Mouse (Mus musculus) kidney, postnatal 10 days (tissue): ENCODE measurements around the gene Cbfa2t3.
"Not testable (repeated sequence)": the region's sequence is repeated elsewhere in the genome, so short reads cannot be mapped to it uniquely, and the experiment has no call there.

Experiments used
- DNase-seq: peaks from one replicate; pipeline ENCODE4 v3.0.0; 2021; ENCODE audit warnings: mixed read lengths

Gene Cbfa2t3

DNA sequence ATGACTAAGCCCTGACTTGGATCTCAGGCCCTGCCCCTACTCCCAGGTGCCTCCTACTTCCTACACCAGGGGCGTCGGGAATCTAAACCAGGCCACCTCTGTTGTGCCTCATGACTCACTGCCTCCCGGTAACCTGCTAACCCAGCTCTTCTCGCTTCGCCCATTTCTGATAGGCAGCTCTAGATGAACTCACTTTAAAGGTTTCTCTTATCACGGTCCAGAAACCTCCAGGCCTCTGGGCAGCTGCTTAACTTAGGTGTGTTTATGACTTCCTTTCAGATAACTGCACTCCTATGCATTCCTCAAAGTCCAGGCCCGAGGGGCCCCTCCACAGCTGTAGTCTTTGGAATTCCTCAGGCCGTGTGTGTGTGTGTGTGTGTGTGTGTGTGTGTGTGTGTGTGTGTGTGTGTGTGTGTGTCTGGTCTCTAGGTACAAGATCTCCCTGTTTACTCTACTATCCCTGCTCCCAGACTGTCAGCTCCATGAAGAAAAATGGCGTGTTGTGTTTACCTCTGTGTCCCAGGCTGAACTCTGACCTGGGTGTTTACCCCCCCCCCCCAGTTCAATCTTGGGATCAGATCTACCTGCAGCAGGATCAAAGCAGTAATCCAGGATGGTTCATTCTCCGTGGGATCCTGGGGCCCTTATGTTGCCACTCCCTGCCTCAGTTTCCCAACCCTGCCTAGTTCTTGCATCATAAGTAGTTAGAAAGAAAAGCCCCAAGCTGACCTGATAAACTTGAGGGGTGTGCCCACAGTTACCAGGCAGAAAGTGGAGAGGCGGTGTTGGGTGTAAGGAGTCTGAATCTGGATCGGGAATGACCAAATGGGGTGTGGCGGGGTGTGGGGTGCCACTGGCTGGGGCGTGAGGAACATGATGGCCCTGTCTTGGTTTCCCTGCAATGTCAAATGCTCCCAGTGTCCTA, 62.8 kb downstream of the Cbfa2t3 start:
- no peak for DNase-seq

DNA sequence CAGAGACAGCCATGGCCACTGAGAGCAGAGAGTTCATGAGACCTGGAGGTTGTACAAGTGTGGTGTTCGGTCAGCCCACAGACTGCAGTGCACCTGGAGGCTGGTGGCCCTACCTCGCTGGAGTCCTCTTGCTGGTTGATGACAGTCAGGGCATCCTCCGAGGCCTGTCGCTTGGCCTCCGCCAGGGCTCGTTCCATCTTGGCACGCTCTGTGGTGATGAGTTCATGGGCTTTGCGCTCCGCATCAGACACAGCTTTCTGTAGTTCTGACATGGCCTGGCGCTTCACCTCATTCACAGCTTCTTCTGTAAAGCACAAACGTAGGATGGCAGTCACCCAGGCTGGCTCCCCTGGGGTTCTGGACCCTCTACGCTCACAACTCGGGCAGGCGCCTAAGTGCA, 65.7 kb downstream of the Cbfa2t3 start:
- no peak for DNase-seq

DNA sequence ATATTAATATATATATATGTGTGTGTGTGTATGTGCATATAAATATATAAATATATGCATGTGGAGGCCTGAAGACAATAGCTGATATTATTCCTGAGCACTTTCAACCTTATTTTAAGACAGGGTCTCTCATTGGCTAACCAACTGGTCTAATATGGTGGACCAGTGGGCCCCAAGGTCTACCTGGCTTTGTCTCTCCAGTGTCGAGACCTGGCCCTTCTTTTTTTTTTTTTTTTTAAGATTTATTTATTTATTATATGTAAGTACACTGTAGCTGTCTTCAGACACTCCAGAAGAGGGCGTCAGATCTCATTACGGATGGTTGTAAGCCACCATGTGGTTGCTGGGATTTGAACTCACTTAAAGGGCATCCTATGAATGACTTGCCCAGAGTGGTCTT, 66.8 kb downstream of the Cbfa2t3 start:
- not testable (repeated sequence) for DNase-seq

DNA sequence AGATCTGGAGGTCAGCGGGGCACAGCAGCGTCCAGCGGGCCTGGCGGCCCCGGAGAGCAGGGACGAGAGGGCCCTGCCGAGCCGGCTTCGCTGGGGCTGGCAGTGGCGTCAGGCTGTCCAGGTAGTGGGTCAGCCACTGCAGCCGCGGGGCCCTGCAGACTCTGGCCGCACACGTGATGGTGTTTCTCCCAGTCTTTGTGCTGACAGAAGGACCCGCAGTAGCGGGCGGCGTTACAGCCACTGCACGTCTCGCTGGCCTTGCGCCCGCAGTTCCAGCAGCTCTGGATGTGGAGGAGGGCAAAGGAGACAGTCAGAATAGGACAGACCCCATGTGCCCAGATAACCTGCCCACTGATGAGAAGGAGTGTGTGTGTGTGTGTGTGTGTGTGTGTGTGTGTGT, 68.2 kb downstream of the Cbfa2t3 start:
- DNase-seq, result peak; percentile 51

DNA sequence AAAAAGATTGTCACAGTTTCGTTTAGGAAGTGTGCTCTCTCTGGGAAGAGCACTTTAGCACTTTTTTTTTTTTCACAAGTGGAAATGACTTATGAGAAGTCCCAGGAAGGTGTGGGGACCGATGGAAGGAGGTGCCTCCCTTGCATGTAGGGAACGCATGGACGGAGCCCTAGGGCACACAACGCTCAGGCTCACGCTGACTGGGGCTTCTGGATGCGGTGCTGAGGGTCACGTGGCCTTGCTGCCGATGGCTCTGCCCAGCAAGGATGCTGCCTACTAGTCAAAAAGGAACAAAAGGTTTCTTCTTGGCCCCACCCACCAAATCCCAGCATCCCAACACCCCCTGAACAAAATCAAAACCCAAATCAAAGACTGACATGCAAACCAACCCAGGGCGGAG, 69.5 kb downstream of the Cbfa2t3 start:
- no peak for DNase-seq

DNA sequence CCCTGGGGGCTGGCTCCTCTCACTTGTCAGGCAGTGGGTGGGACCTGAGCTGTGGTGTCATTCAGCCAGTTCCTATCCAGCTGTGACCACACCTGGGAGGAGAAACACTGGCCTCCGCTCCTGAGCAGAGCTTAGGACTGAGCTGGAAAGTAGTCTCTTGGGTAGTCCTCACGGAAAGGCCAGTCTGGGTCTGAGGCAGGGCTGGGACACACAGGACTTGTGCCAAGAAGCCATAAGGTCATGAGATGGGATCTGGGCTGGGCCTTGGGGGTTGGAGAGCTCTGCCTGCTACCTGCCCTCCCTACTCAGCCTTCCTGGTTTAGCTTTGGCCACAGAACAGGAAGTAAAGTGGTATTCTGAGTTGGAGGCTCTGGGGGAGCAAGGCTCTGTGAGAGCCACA, 72.0 kb downstream of the Cbfa2t3 start:
- DNase-seq, result no peak

DNA sequence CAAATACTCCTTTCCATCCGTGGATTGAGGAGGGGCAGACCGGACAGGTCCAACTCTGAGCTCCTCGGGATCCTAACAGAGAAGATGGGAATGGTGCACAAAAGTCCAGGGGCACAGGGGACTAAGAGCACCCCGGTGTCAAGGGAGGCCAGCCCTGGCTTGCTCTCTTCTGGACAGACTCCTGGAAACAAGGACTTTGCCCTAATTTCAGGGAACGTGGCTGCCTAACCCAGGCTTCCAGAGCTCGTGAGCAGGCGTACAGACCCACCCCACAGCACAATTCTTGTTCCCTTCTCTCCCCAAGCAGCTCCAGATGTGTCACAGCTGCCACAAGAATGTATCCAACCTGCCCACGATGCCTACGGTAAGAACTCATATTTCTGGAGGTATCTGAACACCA, 73.1 kb downstream of the Cbfa2t3 start:
- DNase-seq, result no peak

DNA sequence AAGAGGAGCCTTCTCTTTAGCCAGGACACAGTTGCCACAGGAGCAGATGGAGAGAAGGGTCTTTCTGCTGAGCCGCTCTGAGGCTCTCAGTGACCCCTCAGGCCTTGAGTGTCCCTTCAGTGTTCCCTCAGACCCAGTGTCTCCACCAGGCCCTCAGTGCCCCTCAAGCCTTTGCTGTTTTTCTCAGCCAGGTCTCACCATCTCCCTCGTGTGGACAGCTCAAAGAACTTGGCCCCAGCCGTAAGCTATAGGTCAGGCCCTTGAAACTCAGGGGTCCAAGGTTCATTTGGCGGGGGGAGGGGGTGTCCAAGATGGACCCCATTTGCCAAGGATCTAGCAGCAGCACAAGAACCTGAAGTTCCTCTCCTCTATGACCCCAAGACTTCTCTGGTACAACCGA, 74.3 kb downstream of the Cbfa2t3 start:
- no peak for DNase-seq

DNA sequence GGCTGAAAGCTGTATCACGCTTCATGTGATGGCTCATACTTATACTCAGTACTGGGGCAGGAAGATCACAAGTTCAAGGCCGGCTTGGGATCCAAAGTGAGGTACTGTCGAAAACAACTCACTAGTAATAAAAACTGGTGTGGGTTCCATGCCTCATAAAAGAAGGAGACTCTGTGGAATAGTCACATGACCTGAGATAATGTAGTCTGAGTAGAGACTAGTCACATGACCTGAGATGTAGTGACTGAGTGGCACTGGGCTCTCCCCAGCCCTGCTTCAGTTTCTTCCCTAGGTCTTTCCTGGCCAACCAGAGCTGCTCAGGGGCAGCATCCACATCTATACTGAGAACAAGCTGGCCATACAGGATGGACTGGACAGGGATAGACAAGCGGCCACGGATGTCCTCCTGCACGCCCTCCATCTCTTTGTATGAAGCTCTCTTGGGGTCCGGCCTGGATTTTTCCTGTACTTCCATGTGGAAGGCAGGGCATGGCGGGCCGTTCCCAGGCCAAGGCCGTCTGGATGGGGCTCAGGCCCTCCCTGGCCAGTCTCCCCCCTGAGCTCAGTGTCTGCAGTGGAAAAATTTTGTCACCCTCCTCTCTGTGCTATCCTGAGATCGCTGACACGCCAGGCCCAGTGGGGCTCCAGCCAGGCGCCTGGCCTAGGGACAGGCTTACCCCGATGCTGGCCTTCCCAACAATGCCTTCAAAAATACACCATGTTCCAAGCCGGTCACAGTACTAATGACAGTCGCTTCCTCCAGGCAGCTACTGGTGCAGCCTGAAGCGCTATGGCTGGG, 74.9 kb downstream of the Cbfa2t3 start:
- DNase-seq, result no peak

DNA sequence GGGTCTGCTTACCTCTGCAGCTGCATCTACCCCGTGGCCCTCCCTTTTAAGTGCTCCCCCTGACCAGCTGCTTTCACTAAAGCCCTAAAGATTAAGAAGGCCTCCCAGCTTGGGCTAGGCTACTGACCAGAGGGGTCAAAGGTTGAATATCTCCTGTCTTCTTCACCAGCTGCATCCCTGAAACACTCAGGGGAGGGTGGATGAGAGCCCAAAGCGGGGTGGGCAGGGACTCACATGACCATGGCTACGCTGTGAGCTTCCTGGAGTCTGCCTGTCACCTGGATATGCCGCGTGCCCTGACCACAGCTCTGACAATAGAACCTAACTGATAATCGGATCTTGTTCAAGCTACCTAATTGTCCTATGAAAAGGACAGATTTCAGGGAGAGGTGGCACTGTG, 76.2 kb downstream of the Cbfa2t3 start, which contains the start of gene Pabpn1l:
Gene Pabpn1l (minus strand): TSS at position 13 of the 400 bp plus-strand sequence.
- no peak for DNase-seq

DNA sequence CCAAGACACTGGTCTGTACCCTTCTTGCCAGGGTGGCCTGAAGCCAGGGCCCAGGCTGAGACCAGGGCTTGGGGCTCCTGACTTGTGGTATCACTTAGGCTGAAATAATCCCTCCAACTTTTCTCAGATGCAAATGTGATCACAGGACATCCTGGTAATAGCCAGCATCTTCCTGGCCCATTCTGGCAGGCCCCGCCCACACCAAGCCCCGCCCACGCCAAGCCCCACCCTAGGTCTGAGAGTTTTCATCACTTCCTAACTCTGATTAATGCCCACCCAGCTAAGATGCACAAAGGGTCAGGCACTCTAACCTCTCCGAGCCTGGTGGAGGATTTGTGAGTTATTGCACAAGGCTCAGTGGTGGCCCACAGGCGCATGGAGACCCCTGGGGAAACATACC, 78.5 kb downstream of the Cbfa2t3 start:
- no peak for DNase-seq

DNA sequence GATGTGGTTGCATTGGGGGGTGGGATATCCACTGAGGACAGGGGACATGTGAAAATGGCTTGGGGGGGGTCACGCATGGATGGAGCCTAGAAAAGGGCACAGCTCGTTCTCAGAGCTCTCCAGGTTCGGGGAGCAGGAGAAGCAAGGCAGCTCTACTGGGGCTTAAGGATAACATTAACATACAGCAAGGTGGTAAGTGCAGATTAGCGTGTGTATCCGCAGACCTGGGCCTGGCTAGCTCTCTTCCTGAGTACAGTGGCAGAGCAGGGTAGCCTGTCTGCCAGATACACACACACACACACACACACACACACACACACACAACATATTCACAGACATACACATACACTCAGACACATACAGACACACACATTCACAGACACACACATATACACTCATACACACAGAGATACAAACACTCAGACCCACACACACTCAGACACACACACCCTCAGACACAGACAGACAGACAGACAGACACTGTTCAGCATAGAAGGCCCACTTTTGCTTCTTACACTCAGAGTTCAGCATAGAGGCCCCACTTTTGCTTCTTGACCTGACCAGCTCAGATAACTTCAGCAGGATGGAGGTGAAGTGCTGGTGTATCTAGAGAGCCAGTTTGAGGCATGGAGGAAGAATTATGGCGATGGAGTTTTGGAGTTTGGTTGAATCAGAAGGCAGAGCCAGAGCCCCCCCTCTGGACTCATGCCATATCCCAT, 80.1 kb downstream of the Cbfa2t3 start:
- no peak for DNase-seq

DNA sequence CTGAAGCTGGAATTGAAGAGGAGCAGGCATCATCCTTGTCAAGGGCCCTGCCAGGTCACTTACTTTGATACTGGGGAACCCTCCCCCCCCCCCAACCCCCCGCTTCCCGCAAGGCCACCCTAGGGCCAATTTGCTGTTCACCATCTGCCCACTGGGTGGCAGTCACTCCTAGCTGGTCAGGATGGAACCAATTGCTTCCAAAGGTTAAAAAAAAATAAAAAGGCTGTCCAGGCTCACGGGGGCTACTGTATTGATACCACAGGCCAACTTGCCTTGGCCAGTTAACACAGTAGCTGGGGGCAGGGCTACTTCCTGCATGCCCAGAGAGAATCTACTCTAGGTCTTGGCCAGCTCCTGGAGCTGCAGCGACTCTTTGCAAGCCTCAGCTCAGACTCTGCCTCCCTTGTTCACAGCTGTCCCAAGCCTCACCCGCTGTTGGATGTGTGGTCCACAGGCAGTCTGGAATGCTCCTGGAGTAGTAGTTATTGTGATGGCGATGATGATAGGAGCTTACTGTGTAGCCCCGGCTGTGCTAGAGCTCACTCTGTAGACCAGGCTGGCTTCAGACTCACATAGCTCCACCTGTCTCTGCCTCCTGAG, 80.9 kb downstream of the Cbfa2t3 start:
- DNase-seq, result peak; percentile 92

DNA sequence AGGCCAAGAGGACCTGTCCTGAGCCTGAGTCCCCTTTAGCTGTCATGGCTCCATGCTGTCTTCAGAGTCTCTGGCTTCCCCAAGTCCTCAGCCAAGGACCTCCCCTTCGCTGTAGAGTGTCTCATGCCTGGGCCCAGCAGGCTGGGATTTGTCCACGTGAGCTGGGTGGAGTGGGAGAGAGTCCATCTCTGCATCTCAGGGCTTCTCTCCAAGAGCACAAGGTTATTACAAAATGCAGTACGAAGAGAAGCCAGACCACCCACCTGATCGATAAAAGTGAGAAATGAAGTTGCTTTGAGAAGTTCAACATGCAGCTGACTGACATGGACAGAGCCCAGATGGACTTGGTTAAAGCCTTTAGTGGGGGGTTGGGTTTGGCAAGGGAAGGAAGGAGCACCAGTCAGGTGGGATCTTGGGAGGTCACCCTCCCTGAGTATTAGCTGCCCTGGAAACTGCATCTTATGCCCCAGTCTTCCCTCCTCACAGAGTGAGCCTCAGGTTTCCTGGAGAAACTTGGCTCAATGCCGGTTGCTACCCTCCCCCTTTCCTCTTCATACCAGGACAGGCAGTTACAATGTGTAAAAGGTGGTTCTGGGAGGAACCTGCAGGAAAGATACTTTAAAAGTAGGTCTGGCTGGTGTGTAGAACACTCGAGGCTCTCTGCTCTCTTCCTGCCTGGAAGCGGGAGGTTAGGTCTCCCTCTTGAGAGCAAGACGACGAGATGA, 82.6 kb downstream of the Cbfa2t3 start:
- DNase-seq, result no peak

DNA sequence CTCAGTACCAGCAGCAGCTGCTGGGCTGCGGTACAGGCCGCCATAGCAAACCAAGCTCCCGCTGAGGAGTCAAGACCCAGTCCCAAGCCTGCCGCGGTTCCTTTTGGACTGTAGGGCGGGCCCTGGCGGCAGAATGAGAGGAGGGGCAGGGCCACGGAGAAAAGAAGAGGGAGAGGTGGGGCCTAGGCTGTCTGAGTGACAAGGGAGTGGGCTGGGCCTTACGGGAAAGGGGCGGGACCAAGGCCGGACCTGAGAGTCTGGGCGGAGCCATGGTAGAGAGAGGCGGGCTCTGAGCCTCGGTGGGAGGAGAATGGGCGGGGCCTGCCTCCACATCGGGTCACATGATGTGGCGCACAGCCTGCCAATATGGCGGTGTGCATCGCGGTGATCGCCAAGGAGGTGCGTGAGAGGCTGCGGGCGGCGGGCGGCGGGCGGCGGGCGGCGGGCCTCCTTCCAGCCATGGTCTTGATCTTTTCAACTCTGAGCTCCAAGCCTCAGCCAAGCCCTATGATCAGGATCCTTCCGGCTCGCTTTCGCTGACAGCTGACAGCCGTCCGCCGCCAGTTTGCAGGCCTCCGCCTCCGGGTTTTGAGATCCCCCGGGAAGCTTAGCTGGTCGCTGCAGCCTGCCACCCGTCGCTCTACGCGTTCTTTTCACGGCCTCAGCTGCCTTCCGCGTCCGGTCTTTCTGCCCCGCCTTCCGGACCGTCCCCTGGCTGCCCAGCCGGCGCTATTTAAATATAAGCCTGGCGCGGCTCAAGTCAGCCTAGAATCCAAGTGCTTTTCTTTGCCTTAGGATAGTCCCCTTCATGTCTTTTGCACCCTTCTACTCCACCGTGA, 87.4 kb downstream of the Cbfa2t3 start, which contains the start of the genes Galns and Trappc2l:
Gene Galns (minus strand): TSS at position 169 of the 839 bp plus-strand sequence.
Gene Trappc2l (plus strand): TSS at position 346 of the 839 bp plus-strand sequence.
- DNase-seq, result peak; percentile 98

DNA sequence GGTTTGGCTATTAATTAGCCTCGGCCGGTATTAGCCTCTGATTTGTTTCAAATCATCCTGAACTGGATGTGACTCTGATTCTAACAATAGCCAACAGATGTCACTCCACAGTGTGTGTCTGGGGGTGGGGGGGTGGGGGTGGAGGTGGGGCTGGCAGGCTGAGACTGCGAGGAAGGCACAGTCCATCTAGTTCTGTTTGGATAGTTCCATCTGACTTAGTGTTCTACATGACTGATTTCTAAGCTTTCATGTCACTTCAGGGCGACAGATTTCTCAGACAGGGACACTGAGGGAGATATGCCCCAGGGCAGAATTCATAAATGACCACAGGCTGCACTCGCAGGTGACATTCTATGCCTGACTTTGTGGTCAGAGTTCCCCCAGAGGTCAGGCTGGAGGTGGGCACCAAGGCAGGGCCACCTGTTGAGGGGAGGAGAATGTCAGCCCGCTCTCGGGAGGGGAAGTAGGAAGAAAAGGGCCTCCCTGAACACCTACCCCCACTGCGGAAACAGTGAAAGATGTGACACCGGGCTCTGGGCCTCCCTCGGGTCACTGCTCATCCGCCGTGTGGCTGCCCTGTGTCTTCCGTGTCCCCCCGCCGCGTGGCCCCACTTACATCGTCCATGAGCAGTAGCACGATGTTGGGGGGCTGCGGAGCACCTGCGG, 88.2 kb downstream of the Cbfa2t3 start:
- no peak for DNase-seq

DNA sequence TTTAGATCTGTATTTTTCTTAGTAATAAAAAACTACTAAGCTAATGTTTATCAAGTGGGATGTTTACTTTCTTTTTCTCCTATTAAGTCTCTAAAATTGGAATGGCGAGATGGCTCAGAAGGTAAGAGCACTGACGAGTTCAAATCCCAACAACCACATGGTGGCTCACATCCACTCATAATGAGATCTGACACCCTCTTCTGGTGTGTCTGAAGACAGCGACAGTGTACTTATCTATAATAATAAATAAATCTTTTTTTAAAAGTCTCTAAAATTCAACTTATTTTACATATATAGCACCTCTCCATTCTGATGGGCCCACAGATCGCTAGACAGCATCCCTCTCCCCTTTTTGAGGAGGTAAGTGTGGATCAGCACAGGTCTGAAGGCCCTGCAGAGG, 88.7 kb downstream of the Cbfa2t3 start:
- no peak for DNase-seq

DNA sequence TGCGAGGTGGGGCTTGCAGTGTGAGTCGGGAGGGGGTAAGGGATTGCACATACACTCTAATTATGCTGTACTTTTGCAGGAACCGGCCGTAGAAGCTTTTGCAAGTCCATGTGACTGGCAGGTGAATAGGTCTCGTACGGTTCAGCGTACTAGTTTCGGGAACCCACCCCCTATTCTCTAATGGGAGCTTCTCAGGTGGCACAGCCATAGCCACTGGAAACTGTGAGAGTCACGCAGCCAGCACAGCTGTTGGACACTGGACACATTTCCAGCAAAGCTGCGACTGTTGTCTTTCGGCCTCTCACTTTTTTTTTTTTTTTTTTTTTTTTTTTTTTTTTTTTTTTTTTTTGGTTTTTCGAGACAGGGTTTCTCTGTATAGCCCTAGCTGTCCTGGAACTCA, 92.1 kb downstream of the Cbfa2t3 start:
- no peak for DNase-seq

DNA sequence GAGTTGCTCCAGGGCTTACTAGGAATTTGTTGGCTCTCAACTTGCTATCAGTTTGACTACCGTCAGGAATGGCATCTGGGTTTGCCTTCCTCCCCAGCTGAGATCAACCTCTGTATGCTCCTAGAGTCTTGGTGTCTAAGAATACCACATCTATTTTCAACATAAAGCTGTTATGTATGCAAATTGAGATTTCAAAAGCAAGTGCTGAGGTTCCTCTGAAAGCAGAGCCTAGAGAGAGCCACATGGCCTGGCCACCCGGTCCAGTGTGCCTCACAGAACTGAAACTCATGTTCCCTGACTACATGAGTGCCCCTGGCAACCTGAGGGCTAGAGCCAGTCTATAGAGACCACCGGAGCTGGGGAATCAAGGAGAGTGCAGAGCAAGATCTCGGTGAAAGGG, 93.5 kb downstream of the Cbfa2t3 start:
- no peak for DNase-seq

DNA sequence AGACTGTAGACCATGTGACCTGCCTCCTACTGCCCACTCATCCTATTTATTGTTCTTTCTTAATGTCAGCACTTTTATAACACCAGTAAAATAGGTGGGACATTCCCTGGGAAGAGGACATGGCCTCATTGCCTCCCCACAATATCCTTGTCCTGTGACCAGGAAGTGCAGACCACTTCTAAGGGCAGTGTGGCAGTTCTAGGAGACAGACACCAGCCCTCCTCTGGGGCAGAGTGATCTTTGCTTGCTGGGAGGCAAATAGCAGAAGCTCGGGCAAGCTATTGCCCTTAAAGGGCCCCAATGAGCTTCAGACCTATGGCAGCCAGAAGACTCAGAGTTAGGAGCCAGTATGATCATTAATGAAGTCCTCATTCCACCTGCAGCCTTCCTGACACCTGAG, 94.3 kb downstream of the Cbfa2t3 start:
- no peak for DNase-seq
